Mouse (Mus musculus) bone marrow, adult 2 months (tissue): ENCODE results near the gene Mettl27.

ENCODE experiments used
- CTCF ChIP-seq: fragments of 200-500 bp; IDR thresholded peaks from 2 replicates; pipeline ENCODE4 v1.5.1; 2011; ENCODE audit warnings: low read length, control low read depth; ENCODE audit not compliant: control insufficient read depth, insufficient read depth
- POLR2A ChIP-seq: fragments of 200-500 bp; IDR thresholded peaks from 2 replicates; pipeline ENCODE4 v1.6.1; 2011; ENCODE audit warnings: low read depth, mild to moderate bottlenecking, control low read depth, low read length, borderline replicate concordance; ENCODE audit not compliant: control insufficient read depth

- TF ChIP-seq CTCF (no peak), POLR2A (no peak)
Observed at GRCm38 (mm10) chr5:134976164-134976563, 44.0 kb downstream of the Mettl27 start.
